ENCODE assay signal across 13 mouse cellular contexts in the genomic region with DNA sequence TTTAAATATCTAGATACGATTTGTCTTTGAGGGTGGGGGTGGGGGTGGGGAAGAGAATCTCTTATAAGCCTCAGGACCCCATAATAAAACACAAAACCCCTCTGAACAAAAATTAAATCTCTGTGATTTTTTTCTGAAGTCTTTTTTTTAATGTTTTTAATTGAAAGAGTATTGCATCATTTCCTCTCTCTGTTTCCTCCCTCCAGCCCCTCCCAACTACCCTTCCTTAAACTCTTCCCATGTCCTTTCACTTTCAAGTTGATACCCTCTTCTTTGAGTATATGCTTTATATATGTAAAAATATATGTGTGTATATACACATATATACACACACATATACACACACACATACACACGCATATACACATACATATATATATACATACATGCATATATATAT.
"Had no signal": no experiment of that assay in that cellular context is flagged by ENCODE, and none has a peak within 500 bp of the region (broad histone marks: within the 10 kb centered on the region; RNA-seq: fewer than 3 reads in every experiment).

No protein-coding gene starts in this region.

- H3K4me2 ChIP-seq: heart, embryonic 11.5 days; heart, embryonic 13.5 days; heart, embryonic 15.5 days; hindbrain, embryonic 13.5 days; hindbrain, embryonic 15.5 days; kidney, embryonic 15.5 days; limb, embryonic 13.5 days; limb, embryonic 15.5 days; liver, embryonic 12.5 days had no signal

- H3K27ac ChIP-seq: heart, embryonic 13.5 days; heart, embryonic 15.5 days; hindbrain, embryonic 13.5 days; hindbrain, embryonic 15.5 days; hindbrain, postnatal 0 days; kidney, embryonic 15.5 days; kidney, postnatal 0 days; limb, embryonic 13.5 days; limb, embryonic 15.5 days; liver, embryonic 12.5 days had no signal

- DNase-seq: gastrocnemius, postnatal 36 days had no signal

- H3K9me3 ChIP-seq: heart, embryonic 13.5 days; heart, embryonic 15.5 days; hindbrain, embryonic 13.5 days; hindbrain, embryonic 15.5 days; kidney, embryonic 15.5 days; limb, embryonic 13.5 days; limb, embryonic 15.5 days; liver, embryonic 12.5 days had no signal

- H3K9ac ChIP-seq: heart, embryonic 13.5 days; heart, embryonic 15.5 days; hindbrain, embryonic 13.5 days; hindbrain, embryonic 15.5 days; kidney, embryonic 15.5 days; limb, embryonic 13.5 days; limb, embryonic 15.5 days; liver, embryonic 12.5 days had no signal

- ATAC-seq: intestine, embryonic 16.5 days; liver, embryonic 12.5 days had no signal

- H3K4me1 ChIP-seq: heart, embryonic 15.5 days; hindbrain, embryonic 15.5 days; limb, embryonic 13.5 days; limb, embryonic 15.5 days; liver, embryonic 12.5 days had no signal

- H3K4me3 ChIP-seq: heart, embryonic 13.5 days; heart, embryonic 15.5 days; hindbrain, embryonic 13.5 days; hindbrain, embryonic 15.5 days; kidney, embryonic 15.5 days; limb, embryonic 13.5 days; limb, embryonic 15.5 days; liver, embryonic 12.5 days had no signal

- H3K27me3 ChIP-seq: heart, embryonic 13.5 days; heart, embryonic 15.5 days; hindbrain, embryonic 15.5 days; kidney, embryonic 15.5 days; limb, embryonic 13.5 days; limb, embryonic 15.5 days; liver, embryonic 12.5 days had no signal

- H3K36me3 ChIP-seq: heart, embryonic 13.5 days; heart, embryonic 15.5 days; hindbrain, embryonic 13.5 days; hindbrain, embryonic 15.5 days; kidney, embryonic 15.5 days; limb, embryonic 13.5 days; limb, embryonic 15.5 days; liver, embryonic 12.5 days had no signal
